Mouse (Mus musculus) lung, adult 2 months (tissue): ENCODE data around the gene Lgals9.

Source experiments
- CTCF ChIP-seq: fragments of 200-500 bp; IDR thresholded peaks from 2 replicates; pipeline ENCODE4 v1.5.1; 2011; ENCODE audit warnings: mild to moderate bottlenecking, low read length, control low read depth; ENCODE audit not compliant: insufficient read depth
- POLR2A ChIP-seq: fragments of 200-500 bp; IDR thresholded peaks from 2 replicates; pipeline ENCODE4 v1.6.1; 2011; ENCODE audit warnings: low read depth, mild to moderate bottlenecking, control low read depth, low read length, borderline replicate concordance; ENCODE audit errors: extremely low read depth

GRCm38 (mm10) chr11:79006417-79006816, 21.7 kb upstream of the Lgals9 start:
- TF ChIP-seq CTCF (no peak), POLR2A (no peak)
